Mouse (Mus musculus) cerebellum, postnatal 36 days (tissue): ENCODE measurements around the gene Olfr286.

Experiments used
- DNase-seq, 2 experiments: peaks; one replicate each; pipeline ENCODE4 v3.0.0; 2021 to 2022; ENCODE audit warnings: mixed read lengths in 2 of 2

Olfr286 gene

DNA sequence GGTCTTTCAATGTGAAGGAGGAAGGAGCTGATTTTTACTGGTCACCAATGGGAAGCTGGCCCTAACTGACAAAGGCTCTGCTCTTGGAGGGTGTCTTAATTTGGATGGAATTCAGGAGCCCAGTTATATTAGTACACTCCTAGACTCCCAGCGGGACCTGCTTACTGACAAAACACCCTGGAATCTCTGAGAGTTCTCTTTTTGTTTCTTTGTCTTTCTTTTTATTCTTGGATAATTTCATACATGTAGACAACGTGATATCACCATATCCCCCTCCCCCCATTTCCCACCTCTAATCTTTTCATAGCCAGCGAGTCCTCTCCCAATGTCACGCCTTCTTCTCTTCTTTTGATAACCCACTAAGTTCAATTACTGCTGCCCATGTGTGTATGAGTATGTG is at the start of gene Olfr286:
Gene Olfr286 (minus strand): TSS at position 101 of the 400 bp plus-strand sequence.
- no peak for DNase-seq

DNA sequence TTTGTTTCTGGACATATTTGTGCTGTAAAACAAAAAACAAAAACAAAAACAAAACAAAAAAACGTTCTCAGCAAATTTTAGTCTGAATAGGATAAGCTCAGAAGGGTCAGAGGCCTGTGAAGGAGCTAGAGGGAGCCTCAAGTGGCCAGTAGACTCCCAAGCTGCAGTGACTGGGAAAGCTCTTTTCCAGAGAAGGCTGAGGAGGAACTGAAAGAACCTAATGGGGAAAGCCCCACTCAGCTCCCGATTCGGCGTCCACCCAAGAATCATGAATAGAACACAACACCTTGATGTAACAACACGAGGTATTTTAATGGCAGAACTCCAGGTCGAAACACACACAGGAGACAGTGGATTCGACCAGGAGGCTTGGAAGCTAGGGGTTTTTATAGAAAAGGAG is 23.5 kb upstream of the Olfr286 start:
- DNase-seq: no peak

DNA sequence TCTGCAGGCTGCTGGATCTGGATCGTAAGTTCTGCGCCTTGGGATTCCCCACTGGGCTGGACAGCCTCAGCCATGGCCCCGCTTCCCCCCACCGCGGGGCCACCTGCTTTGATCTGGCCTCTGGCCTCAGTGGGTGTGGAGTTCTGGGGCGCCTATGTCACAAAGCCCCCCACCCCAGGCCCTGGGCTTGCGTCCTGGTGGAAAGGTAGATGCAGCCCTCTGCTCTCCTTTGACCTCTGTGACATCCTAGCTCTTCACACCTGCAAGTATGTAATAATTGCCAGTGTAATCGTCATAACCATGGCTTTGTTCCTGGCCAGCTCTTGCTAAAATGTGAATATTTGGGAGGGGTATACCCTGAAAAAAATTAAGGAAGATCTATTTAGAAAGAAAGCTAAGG is 22.9 kb upstream of the Olfr286 start, which contains the start of gene H1fnt:
Gene H1fnt (minus strand): TSS at position 101 of the 400 bp plus-strand sequence.
- DNase-seq: no peak

DNA sequence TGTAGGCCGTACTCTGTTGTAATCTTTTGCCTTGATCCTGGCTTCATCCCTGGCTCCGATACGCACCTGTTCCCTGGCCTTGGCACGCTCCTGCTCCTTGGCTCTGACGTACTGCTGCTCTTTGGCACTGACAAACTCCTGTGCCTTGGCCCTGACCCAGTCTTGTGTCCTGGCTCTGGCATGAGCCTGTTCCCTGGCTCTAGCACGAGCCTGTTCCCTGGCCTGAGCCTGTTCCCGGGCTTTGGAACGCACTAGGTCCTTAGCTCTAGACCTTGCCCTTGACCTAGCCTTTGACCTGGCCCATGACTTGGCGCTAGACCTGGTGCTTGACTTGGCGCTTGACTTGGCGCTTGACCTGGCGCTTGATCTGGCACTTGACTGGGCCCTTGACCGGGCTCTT is 22.0 kb upstream of the Olfr286 start:
- DNase-seq: peak; percentile 51 to 55

- no peak for DNase-seq
Observed at GRCm38 (mm10) chr15:98235442-98235841, 1.2 kb upstream of the Olfr286 start.

DNA sequence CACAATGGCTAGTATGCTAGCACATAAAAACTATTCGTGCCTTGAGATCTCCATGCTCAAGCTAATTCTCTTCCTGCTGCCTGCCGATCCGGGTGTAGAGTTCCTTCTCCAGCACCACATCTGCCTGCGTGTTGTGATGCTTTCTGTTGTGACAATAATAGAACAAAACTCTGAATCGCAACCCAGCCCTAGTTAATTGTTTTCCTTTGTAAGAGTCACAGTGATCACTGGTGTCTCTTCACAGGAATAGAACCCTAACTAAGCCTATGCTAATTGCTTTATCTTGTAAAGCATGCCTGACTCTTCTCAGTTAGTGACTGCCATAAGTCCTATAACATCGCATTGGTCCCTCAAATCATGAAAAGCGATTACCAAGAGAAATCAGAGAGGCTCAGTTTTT is 8.2 kb downstream of the Olfr286 start:
- no peak for DNase-seq

DNA sequence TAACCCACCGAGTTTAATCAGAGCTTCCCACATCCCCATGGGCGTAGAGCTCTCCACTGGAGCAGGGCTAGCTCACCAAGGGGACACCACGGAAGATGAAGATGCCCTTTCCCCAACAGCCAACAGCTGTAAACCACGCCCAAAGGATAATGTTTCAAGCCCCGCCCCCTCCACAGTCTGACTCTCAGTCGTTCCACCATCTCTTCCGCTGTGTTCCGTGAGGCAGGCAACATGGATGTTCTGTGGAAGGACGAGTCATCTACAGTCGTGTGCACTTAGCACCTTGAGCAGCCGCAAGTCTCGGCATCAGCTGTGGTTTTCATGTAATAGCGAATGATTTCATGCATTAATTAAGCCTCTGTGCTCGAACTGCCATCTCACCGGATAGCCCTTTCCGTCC is 8.6 kb downstream of the Olfr286 start:
- no peak for DNase-seq

DNA sequence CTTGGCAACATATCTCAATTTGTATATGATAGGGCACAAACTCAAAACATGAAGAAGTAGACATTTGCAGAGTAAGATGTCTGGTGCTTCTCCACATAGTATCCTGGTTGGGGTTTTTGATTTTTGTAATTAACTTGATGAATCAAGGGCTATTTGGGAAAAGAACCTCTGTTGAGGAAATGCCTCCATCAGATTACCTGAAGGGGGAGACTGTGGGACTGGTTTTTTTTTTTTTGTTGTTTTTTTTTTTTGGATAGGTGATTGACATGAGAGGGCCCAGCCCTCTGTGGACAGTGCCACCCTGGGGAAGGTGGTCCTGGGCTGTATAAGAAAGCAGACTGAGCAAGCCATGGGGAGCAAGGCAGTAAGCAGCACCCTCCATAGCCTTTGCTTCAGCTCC is 11.9 kb downstream of the Olfr286 start:
- no peak for DNase-seq

GRCm38 (mm10) chr15:98220877-98221276 is 13.4 kb downstream of the Olfr286 start, which contains the start of the genes Gm44579 and Olfr287:
Gene Gm44579, minus strand, starts transcription at chr15:98220977.
Gene Olfr287, minus strand, starts transcription at chr15:98221056.
- no peak for DNase-seq

DNA sequence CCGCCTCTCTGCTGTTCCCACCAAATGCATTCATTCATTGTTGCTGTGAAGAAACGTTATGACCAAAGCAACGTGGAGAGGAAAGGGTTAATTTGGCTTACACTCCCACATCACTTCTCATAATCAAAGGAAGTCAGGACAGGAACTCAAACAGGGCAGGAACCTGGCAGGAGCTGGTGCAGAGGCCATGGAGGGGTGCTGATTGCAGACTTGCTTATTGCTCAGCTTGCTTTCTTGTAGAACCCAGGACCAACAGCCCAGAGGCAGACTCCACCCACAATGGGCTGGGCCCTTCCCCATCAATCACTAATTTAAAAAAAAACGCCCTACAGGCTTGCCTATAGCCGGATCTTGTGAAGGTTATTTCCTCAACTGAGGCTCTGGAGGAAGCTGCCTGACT is 20.1 kb downstream of the Olfr286 start:
- no peak for DNase-seq

GRCm38 (mm10) chr15:98213336-98213870 is 20.8 kb downstream of the Olfr286 start:
- no peak for DNase-seq

DNA sequence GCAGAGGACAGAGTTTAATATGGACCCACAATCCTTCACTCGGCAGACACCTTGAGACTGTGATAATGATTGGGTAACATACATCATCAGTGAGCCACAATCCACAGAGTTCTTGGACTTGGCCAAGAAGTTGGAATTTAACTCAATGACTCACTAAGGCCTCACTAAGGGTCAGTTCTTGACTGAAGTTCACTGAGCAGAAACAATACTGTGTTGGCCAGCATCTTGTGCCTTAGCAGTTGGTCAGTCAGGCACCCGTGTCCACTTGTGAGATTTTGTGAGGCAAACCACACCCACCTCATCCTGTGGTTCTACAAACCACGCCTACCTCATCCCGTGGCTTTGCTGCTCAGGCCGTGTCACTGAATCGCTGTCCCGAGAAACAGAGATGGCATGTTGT is 24.6 kb downstream of the Olfr286 start:
- no peak for DNase-seq

DNA sequence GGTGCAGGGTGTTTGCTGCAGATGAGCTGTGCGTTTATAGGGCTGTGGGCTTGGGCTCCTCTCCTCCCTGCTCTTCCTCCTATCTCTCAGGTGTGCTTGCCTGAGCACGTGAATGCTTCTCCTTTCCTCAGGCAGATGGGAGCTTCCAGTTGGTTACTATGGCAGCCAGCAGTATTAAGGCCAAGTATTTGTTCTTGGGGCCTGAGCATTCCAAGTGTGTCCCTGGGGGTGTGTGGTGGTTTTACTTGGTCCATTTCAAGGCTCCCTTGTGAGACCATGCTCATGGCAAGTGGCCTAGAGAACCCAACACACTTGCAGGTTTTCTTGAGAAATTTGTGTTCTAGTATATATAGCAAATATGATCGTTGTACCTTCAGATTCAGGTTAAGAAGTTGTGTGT is 38.8 kb downstream of the Olfr286 start, which contains the start of gene Olfr288:
Gene Olfr288 (minus strand): TSS at position 101 of the 400 bp plus-strand sequence.
- DNase-seq: no peak

DNA sequence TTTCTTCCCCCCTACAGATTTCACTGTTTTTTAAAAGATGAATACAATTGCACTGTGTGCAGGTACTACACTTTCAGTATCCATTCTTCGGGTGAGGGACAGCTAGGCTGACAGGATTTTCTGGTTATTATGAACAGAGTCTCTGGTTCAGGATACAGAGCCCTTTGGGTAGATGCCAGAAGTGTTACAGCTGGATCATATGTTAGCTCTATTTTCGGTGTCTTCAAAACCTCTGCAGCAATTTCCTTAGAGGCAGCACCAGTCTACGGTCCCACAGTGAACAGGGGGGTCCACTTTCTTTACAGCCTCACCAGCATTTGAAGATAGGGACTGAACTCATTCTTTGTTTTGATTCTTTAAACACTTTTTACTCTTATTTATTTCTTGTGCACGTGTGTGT is 49.8 kb downstream of the Olfr286 start:
- no peak for DNase-seq

DNA sequence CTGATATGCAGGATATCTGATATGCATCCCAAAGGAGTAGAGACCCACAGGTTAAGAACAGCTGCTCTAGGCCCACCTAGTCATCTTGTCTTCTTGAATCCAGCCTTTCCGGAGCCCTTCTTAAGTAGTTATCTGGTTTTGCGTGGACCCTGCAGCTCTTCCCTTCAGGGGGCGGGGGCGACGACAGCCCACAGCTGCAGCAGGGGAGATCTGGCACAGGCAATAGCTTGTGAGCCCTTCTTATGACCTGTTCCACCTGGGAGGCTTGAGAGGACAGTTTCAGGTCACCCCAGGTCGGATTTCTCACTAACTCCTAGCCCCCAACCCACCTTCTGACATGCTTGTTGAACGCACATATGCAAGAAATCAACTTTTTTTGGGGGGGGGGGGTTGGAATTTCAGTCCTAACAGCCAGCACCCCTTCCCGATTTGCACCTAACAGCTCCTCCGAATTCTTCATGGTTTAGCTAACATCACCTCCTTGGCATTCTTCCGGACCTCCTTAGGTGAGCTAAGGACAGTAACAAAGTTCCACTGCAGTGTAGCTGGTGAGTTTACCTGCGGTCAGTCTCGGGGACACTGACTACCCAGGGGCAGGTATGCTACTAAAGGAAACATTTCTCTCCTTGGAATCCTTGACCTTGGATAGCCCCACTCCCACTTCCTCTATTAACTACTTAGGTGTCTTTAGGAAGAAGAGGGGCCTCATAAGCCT is 52.2 kb downstream of the Olfr286 start:
- DNase-seq: peak; percentile 13 to 23

- DNase-seq: peak; percentile 95 to 97
Observed at GRCm38 (mm10) chr15:98181132-98181711, 53.0 kb downstream of the Olfr286 start.

DNA sequence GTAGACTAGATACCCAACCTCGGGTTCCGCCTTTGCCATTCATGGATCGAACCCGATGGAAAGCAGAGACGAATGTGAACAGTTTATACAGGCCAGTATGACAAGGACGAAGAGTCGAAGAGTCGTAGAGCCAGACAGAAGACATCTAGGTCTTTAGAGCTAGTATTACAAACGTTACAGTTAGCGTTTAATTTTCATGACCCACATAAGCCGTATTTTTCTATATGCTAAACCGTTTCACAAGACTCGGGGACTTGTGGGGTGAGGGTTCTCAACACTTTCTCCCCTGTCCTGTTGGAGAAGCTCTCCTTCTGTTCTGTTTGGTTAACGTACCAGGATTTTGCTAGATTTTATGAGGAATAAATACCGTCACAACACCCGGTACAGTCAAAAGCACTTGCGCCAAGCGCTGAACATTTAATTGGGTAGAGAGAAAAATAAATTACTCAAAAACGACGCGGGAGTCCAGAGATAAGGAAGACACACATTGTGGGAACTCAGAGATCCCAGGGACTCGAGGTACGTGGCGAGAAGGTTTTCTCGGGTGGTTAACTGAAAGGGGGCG is 53.6 kb downstream of the Olfr286 start:
- peak; percentile 9 to 20 for DNase-seq

- no peak for DNase-seq
Observed at GRCm38 (mm10) chr15:98177320-98177719, 56.9 kb downstream of the Olfr286 start.
